Comparison of ENCODE assay signal across 34 mouse cellular contexts in genomic region chr17:4972261-4972660, GRCm38 (mm10).
"Had no signal": no experiment of that assay in that cellular context is flagged by ENCODE, and none has a peak within 500 bp of the region (broad histone marks: within the 10 kb centered on the region; RNA-seq: fewer than 3 reads in every experiment).

No protein-coding gene starts in this region.

- H3K4me3 ChIP-seq: heart, embryonic 12.5 days; heart, embryonic 13.5 days; heart, embryonic 15.5 days; hindbrain, embryonic 10.5 days; hindbrain, embryonic 12.5 days; hindbrain, embryonic 13.5 days; hindbrain, embryonic 15.5 days; intestine, embryonic 15.5 days; kidney, embryonic 15.5 days; layer of hippocampus, adult 2 months; left cerebral cortex, adult 2 months had no signal

- H3K27ac ChIP-seq: heart, embryonic 13.5 days; heart, embryonic 15.5 days; hindbrain, embryonic 10.5 days; hindbrain, embryonic 12.5 days; hindbrain, embryonic 13.5 days; hindbrain, embryonic 14.5 days; hindbrain, embryonic 15.5 days; hindbrain, postnatal 0 days; intestine, embryonic 15.5 days; kidney, embryonic 15.5 days; kidney, postnatal 0 days; layer of hippocampus, adult 2 months; left cerebral cortex, adult 2 months had no signal

- DNase-seq: heart, postnatal 10 days; heart, postnatal 36 days; heart, postnatal 4 days; kidney, adult 11 months; kidney, adult 18-20 months; kidney, adult 2 months; kidney, adult 8-10 months; kidney, adult 9 months; kidney, postnatal 10 days; kidney, postnatal 14 days; kidney, postnatal 25 days; kidney, postnatal 36 days; kidney, postnatal 4 days; layer of hippocampus, adult 9-11 months; layer of hippocampus, postnatal 36 days had no signal

- H3K4me2 ChIP-seq: heart, embryonic 11.5 days; heart, embryonic 12.5 days; heart, embryonic 13.5 days; heart, embryonic 15.5 days; hindbrain, embryonic 12.5 days; hindbrain, embryonic 13.5 days; hindbrain, embryonic 14.5 days; hindbrain, embryonic 15.5 days; intestine, embryonic 15.5 days; kidney, embryonic 15.5 days had no signal

- H3K27me3 ChIP-seq: heart, embryonic 12.5 days; heart, embryonic 13.5 days; heart, embryonic 15.5 days; hindbrain, embryonic 12.5 days; hindbrain, embryonic 13.5 days; hindbrain, embryonic 15.5 days; intestine, embryonic 15.5 days; kidney, embryonic 15.5 days had no signal

- H3K4me1 ChIP-seq: heart, embryonic 12.5 days; heart, embryonic 13.5 days; heart, embryonic 15.5 days; hindbrain, embryonic 10.5 days; hindbrain, embryonic 12.5 days; hindbrain, embryonic 13.5 days; intestine, embryonic 15.5 days had no signal

- H3K9me3 ChIP-seq: heart, embryonic 12.5 days; heart, embryonic 13.5 days; heart, embryonic 15.5 days; hindbrain, embryonic 10.5 days; hindbrain, embryonic 12.5 days; hindbrain, embryonic 13.5 days; hindbrain, embryonic 15.5 days; intestine, embryonic 15.5 days; kidney, embryonic 15.5 days had no signal

- H3K9ac ChIP-seq: heart, embryonic 12.5 days; heart, embryonic 13.5 days; heart, embryonic 15.5 days; hindbrain, embryonic 12.5 days; hindbrain, embryonic 13.5 days; hindbrain, embryonic 14.5 days; hindbrain, embryonic 15.5 days; intestine, embryonic 15.5 days; kidney, embryonic 15.5 days had no signal

- ATAC-seq: hindbrain, embryonic 16.5 days; hindbrain, postnatal 0 days; inflammation-experienced regulatory T-cells, adult 6 months; intestine, embryonic 15.5 days; intestine, embryonic 16.5 days; intestine, postnatal 0 days had no signal

- H3K36me3 ChIP-seq: heart, embryonic 12.5 days; heart, embryonic 13.5 days; heart, embryonic 15.5 days; hindbrain, embryonic 10.5 days; hindbrain, embryonic 12.5 days; hindbrain, embryonic 13.5 days; hindbrain, embryonic 15.5 days; intestine, embryonic 15.5 days; kidney, embryonic 15.5 days had no signal
